ENCODE assay signal across 9 mouse cellular contexts in the genomic region with DNA sequence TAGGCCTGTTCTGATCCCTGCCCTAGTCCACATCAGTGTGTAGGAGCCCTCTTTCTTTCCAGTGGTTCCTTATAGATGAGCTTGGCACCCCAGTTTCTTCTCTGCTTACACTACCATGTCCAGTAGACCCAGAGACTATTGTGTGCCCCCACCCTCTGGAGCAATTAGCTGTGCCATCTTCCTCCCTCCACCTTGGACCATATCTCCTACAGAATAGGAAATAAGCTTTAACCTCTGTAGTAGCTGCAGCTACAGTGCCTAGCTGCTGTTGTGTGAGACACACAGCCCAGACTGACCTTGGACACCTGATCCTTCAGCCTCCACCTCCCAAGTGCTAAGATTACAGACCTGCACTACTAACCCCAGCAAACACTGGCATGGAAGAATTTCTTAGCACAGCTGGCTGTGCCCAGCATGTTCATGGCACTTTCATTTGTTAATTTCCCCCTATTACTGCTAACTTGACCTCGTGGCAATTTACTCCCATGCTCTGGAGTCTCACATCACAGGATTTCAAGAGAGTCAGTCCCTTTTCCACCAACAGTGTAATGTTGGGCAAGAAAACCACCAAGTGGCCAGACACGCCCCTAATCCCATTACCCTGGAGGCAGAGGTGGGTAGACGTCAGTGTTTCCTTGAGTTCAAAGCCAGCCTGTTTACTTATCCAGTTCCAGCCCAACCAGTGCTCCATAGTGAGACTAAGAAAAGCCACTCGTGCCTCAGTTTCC. TPM values are rescaled to one million over a fixed set of nuclear protein-coding genes. Genes with fewer than 3 reads are reported as not detected.
DNase-seq lines count a peak whose midpoint lies in the region; ATAC-seq and TF ChIP-seq lines count a peak whose summit lies in the region.
"Had no signal": no experiment of that assay in that cellular context is flagged by ENCODE, and none has a peak within 500 bp of the region (broad histone marks: within the 10 kb centered on the region; RNA-seq: fewer than 3 reads in every experiment).

No protein-coding gene starts in this region.

- no peak for TF ChIP-seq CTCF in intestine, postnatal 0 days (IDR thresholded peaks at IDR 0.05; ENCODE audit: low read depth)

- peak overlapping the region; percentile 97; the same call in 1 of the 2 replicates for H3K4me2 ChIP-seq in hindbrain, embryonic 15.5 days
- no peak overlapping the region for H3K4me2 ChIP-seq in hindbrain, embryonic 16.5 days (ENCODE audit: low read length)
- peak overlapping the region; percentile 76 for H3K4me2 ChIP-seq in intestine, postnatal 0 days (replicated peaks; ENCODE audit: low read depth)

- no peak for ATAC-seq in hindbrain, embryonic 15.5 days (ENCODE audit: low FRiP score, low read depth)
- ATAC-seq in hindbrain, embryonic 16.5 days = no peak
- peak; percentile 33 for ATAC-seq in intestine, postnatal 0 days
- peak; percentile 20 for ATAC-seq in megakaryocyte, adult 5-6 weeks (ENCODE audit: poor library complexity, severe bottlenecking)

- no peaks in the 10 kb centered on the region for H3K27me3 ChIP-seq in hindbrain, embryonic 15.5 days
- no peaks in the 10 kb centered on the region for H3K27me3 ChIP-seq in hindbrain, embryonic 16.5 days (replicated peaks; ENCODE audit: control insufficient read depth, insufficient read depth, low read length)
- no peaks in the 10 kb centered on the region for H3K27me3 ChIP-seq in intestine, postnatal 0 days (replicated peaks; ENCODE audit: control insufficient read depth, insufficient read depth, low read length)

- H3K27ac ChIP-seq in hindbrain, embryonic 15.5 days (replicated peaks) = no peak overlapping the region
- H3K27ac ChIP-seq in hindbrain, embryonic 16.5 days (ENCODE audit: low read depth, low read length) = no peak overlapping the region
- H3K27ac ChIP-seq in intestine, postnatal 0 days (ENCODE audit: low read depth, low read length) = peak overlapping the region; percentile 76

- no peaks in the 10 kb centered on the region for H3K36me3 ChIP-seq in hindbrain, embryonic 15.5 days
- no peaks in the 10 kb centered on the region for H3K36me3 ChIP-seq in hindbrain, embryonic 16.5 days (ENCODE audit: control insufficient read depth, insufficient read depth, low read length)
- peaks cover 10% of the 10 kb centered on the region; the same call in 1 of the 2 replicates for H3K36me3 ChIP-seq in intestine, postnatal 0 days (ENCODE audit: control insufficient read depth, insufficient read depth)

- H3K4me1 ChIP-seq in hindbrain, embryonic 15.5 days (replicated peaks) = peaks cover 6% of the 10 kb centered on the region; the same call in 1 of the 2 replicates
- H3K4me1 ChIP-seq in hindbrain, embryonic 16.5 days (ENCODE audit: control insufficient read depth, insufficient read depth, low read depth, low read length) = peaks cover 6% of the 10 kb centered on the region
- 0 out of 2 replicates have a peak, but pooled peaks cover 2% of the 10 kb centered on the region for H3K4me1 ChIP-seq in intestine, postnatal 0 days (replicated peaks; ENCODE audit: control insufficient read depth, insufficient read depth, low read length)

- DNase-seq in NIH3T3 (ENCODE audit: low read depth) = peak; percentile 11
- DNase-seq in urinary bladder, adult 2 months (ENCODE audit: low spot score) = no peak
- no peak for DNase-seq in urinary bladder, postnatal 10 days (ENCODE audit: low spot score)
- no peak for DNase-seq in right cerebral cortex, postnatal 10 days (ENCODE audit: low spot score in 2 of 2)

- no peaks in the 10 kb centered on the region for H3K9me3 ChIP-seq in hindbrain, embryonic 15.5 days
- no peaks in the 10 kb centered on the region for H3K9me3 ChIP-seq in hindbrain, embryonic 16.5 days (ENCODE audit: control insufficient read depth, low read length)
- no peaks in the 10 kb centered on the region for H3K9me3 ChIP-seq in intestine, postnatal 0 days (ENCODE audit: control insufficient read depth)

- H3K9ac ChIP-seq in hindbrain, embryonic 15.5 days = no peak overlapping the region
- no peak overlapping the region for H3K9ac ChIP-seq in hindbrain, embryonic 16.5 days (ENCODE audit: low read depth, low read length)
- 0 out of 2 replicates have a peak overlapping the region, but pooled peaks have one; percentile 18 for H3K9ac ChIP-seq in intestine, postnatal 0 days (ENCODE audit: low read depth, low read length)

- WGBS in hindbrain, embryonic 15.5 days = 75% methylated on average over 4 of the region's 4 CpGs
- WGBS in hindbrain, embryonic 16.5 days = 74% methylated on average over 4 of the region's 4 CpGs
- 42% methylated on average over 4 of the region's 4 CpGs for WGBS in intestine, postnatal 0 days

- H3K4me3 ChIP-seq in hindbrain, embryonic 15.5 days = no peak overlapping the region
- no peak overlapping the region for H3K4me3 ChIP-seq in hindbrain, embryonic 16.5 days (ENCODE audit: low read length)
- H3K4me3 ChIP-seq in intestine, postnatal 0 days (ENCODE audit: low read depth, low read length) = peak overlapping the region; percentile 59
- H3K4me3 ChIP-seq: myocyte had no signal

RNA-seq across cellular contexts. Expression of gene Birc3, which starts 1.5 kb away (rescaled TPM):
- polyA plus RNA-seq in hindbrain, embryonic 15.5 days (2015; fragmentation: Nextera tagmentation; extraction: Ambion mirVana) = 2.2 and 2.4 TPM in 2 replicates
- 1.8 and 2.9 TPM in 2 replicates for polyA plus RNA-seq in hindbrain, embryonic 16.5 days (2015; fragmentation: Nextera tagmentation; extraction: Ambion mirVana)
- 8.2 and 8.6 TPM in 2 replicates for polyA plus RNA-seq in intestine, postnatal 0 days (2015; fragmentation: Nextera tagmentation; extraction: Ambion mirVana)
- 84.4 and 87.7 TPM in 2 replicates for total RNA-seq in megakaryocyte, adult 5-6 weeks (2015)
- 128 TPM in 2 replicates for total RNA-seq in megakaryocyte, adult 5-6 weeks (2017)
- polyA plus RNA-seq in urinary bladder, adult 2 months (2012; rRNA removed) = 18.2 and 21.2 TPM in 2 replicates

RNA-seq across cellular contexts. Expression of gene Birc2, which starts 34.6 kb away (rescaled TPM):
- polyA plus RNA-seq in hindbrain, embryonic 15.5 days (2015; fragmentation: Nextera tagmentation; extraction: Ambion mirVana) = 35.0 and 44.8 TPM in 2 replicates
- 35.4 and 43.5 TPM in 2 replicates for polyA plus RNA-seq in hindbrain, embryonic 16.5 days (2015; fragmentation: Nextera tagmentation; extraction: Ambion mirVana)
- 18.4 and 18.5 TPM in 2 replicates for polyA plus RNA-seq in intestine, postnatal 0 days (2015; fragmentation: Nextera tagmentation; extraction: Ambion mirVana)
- total RNA-seq in megakaryocyte, adult 5-6 weeks (2015) = 28.5 and 29.5 TPM in 2 replicates
- total RNA-seq in megakaryocyte, adult 5-6 weeks (2017) = 37.3 TPM in 2 replicates
- polyA plus RNA-seq in urinary bladder, adult 2 months (2012; rRNA removed) = 23.6 and 27.7 TPM in 2 replicates

Comparison
In these comparisons a context has a peak if more than half of its experiments do, and no peak if none do; other contexts are left out.
1. ATAC-seq: peak in intestine, postnatal 0 days (single experiment) and megakaryocyte, adult 5-6 weeks (single experiment); none in hindbrain, embryonic 15.5 days (single experiment) and hindbrain, embryonic 16.5 days (single experiment).